ENCODE assay signal across 15 mouse cellular contexts in genomic region chr8:49372686-49373085, GRCm38 (mm10).
"Had no signal": no experiment of that assay in that cellular context is flagged by ENCODE, and none has a peak within 500 bp of the region (broad histone marks: within the 10 kb centered on the region; RNA-seq: fewer than 3 reads in every experiment).

No protein-coding gene starts in this region.

- H3K27ac ChIP-seq: left cerebral cortex, adult 2 months; limb, embryonic 10.5 days; liver, embryonic 15.5 days; macrophage; neural tube, embryonic 13.5 days had no signal

- H3K27me3 ChIP-seq: liver, embryonic 15.5 days; megakaryocyte, embryonic 14.5 days; neural tube, embryonic 13.5 days had no signal

- H3K9me3 ChIP-seq: limb, embryonic 10.5 days; liver, embryonic 15.5 days; neural tube, embryonic 13.5 days had no signal

- H3K4me1 ChIP-seq: limb, embryonic 10.5 days; liver, embryonic 15.5 days; megakaryocyte, embryonic 14.5 days; neural tube, embryonic 13.5 days had no signal

- H3K4me3 ChIP-seq: left cerebral cortex, adult 2 months; limb, embryonic 10.5 days; liver, embryonic 15.5 days; megakaryocyte, embryonic 14.5 days; neural tube, embryonic 13.5 days had no signal

- H3K36me3 ChIP-seq: limb, embryonic 10.5 days; liver, embryonic 15.5 days; neural tube, embryonic 13.5 days had no signal

- H3K9ac ChIP-seq: liver, embryonic 15.5 days; neural tube, embryonic 13.5 days had no signal

- DNase-seq: kidney, adult 11 months; kidney, postnatal 14 days; lung, adult 2 months; lung, postnatal 10 days; right cerebral cortex, adult 18-20 months; right cerebral cortex, postnatal 25 days; thymus, adult 18-20 months; thymus, postnatal 14 days had no signal

- H3K4me2 ChIP-seq: liver, embryonic 11.5 days; liver, embryonic 15.5 days; neural tube, embryonic 13.5 days had no signal
